Mouse (Mus musculus): ENCODE results near the gene Sept6. TPM values are rescaled to one million over a fixed set of nuclear protein-coding genes. Genes with fewer than 3 reads are reported as not detected.

Gene Sept6
- polyA plus RNA-seq, 1 experiment = 45.0 TPM

DNA sequence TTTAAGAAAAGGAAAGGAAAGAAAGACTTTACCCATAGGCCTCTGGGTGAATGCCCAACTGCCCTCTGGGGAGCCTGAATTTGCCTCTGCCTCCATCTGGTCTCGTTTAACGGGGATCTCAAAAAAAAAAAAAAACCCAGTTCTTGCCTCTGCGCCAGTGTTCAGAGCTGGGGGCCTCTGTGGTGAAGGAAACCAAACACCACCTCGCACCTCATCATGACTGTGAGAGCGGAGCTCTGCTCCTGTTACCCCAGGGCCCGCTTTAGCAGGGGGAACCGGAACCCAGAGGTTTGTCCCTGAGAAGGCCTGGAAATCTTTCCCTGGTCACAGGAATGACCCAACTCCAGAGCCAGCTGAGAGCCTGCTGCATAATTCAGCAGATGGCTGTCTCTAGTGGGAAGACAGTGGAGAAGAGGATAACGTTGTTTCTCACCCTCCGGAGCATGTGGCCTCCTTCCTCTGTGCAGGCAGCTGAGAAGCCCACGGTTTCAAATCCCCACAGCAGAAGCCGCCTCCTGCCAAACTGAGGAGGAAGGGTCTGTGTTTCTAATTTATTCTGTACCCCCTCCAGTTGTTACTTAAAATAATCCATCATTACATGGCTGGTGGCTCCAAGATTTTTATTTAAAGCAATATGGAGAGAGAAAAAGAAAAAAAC lies 7.8 kb downstream of the Sept6 start:
- WGBS = 36% methylated on average over 11 of the region's 11 CpGs
- peak overlapping the region; percentile 86 for H3K27ac ChIP-seq (ENCODE audit: insufficient read depth, low read length)
- no peak for TF ChIP-seq CTCF (IDR thresholded peaks at IDR 0.05; ENCODE audit: extremely low read depth, insufficient read depth, insufficient read length, insufficient replicate concordance)
- TF ChIP-seq POLR2A (IDR thresholded peaks at IDR 0.05; ENCODE audit: low read depth, low read length) = no peak
- peaks cover 29% of the 10 kb centered on the region for H3K4me1 ChIP-seq (ENCODE audit: control insufficient read depth, insufficient read depth, insufficient read length)
- H3K4me3 ChIP-seq (ENCODE audit: extremely low read depth, insufficient read depth, insufficient read length) = no peak overlapping the region; the same call in 1 of the 2 replicates
- peak in 1 of 2 experiments; percentile 5 for DNase-seq (ENCODE audit: low read depth in 1 of 2, low spot score in 2 of 2)
- H3K36me3 ChIP-seq (ENCODE audit: control insufficient read depth, insufficient read depth, low read length) = no peaks in the 10 kb centered on the region
- H3K27me3 ChIP-seq (ENCODE audit: control insufficient read depth, insufficient read depth, low read length) = no peaks in the 10 kb centered on the region

- WGBS = 44% methylated on average over 8 of the region's 8 CpGs
- Histone ChIP-seq H3K27ac (ENCODE audit: insufficient read depth, low read length) (peak overlapping the region; percentile 86), H3K4me3 (ENCODE audit: extremely low read depth, insufficient read depth, insufficient read length) (0 out of 2 replicates have a peak overlapping the region, but pooled peaks have one; percentile 5), H3K4me1 (ENCODE audit: control insufficient read depth, insufficient read depth, insufficient read length) (peaks cover 29% of the 10 kb centered on the region), H3K27me3 (ENCODE audit: control insufficient read depth, insufficient read depth, low read length) (no peaks in the 10 kb centered on the region), H3K36me3 (ENCODE audit: control insufficient read depth, insufficient read depth, low read length) (no peaks in the 10 kb centered on the region)
- DNase-seq (ENCODE audit: low read depth in 1 of 2, low spot score in 2 of 2) = peak in 1 of 2 experiments; percentile 5
- TF ChIP-seq CTCF (IDR thresholded peaks at IDR 0.05; ENCODE audit: extremely low read depth, insufficient read depth, insufficient read length, insufficient replicate concordance) (no peak), POLR2A (IDR thresholded peaks at IDR 0.05; ENCODE audit: low read depth, low read length) (no peak)
Measured at GRCm38 (mm10) chrX:36982892-36983653, 8.5 kb downstream of the Sept6 start.

DNA sequence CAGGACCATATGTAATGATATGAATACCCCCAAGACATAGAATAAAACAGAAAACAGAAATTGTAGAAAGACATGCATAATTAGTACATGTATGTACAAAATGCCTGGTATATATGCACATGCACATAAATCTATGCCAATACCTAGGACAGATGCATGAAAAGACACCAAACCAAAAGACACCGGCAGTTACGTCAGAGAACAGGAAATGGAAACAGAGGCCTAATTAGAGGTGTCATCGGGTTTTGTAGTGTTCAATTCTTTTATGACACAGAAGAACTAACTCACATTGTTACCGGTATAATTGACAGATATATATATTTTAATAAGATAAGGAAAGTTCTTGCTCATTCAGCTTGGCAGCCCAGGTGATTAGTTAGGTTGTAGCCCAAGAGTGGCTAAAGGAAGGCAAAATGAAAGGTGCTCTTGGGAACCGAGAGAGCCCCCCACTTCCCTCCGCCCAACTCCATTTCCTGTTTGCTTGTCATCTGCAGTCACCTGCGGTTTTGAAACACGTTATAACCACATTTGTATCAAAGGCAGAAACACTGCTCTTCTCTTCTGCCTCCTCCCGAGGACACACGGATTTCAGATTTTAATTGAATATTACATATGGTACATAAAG lies 10.9 kb downstream of the Sept6 start:
- Histone ChIP-seq H3K4me1 (ENCODE audit: control insufficient read depth, insufficient read depth, insufficient read length) (peaks cover 21% of the 10 kb centered on the region), H3K4me3 (ENCODE audit: extremely low read depth, insufficient read depth, insufficient read length) (peak overlapping the region; percentile 47; the same call in 1 of the 2 replicates), H3K27ac (ENCODE audit: insufficient read depth, low read length) (peak overlapping the region; percentile 98), H3K27me3 (ENCODE audit: control insufficient read depth, insufficient read depth, low read length) (no peaks in the 10 kb centered on the region), H3K36me3 (ENCODE audit: control insufficient read depth, insufficient read depth, low read length) (no peaks in the 10 kb centered on the region)
- peak; percentile 63 to 73 for DNase-seq (ENCODE audit: low read depth in 1 of 2, low spot score in 2 of 2)
- 41% methylated on average over 10 of the region's 10 CpGs for WGBS
- TF ChIP-seq POLR2A (IDR thresholded peaks at IDR 0.05; ENCODE audit: low read depth, low read length) (peak; percentile 21), CTCF (IDR thresholded peaks at IDR 0.05; ENCODE audit: extremely low read depth, insufficient read depth, insufficient read length, insufficient replicate concordance) (no peak)

DNA sequence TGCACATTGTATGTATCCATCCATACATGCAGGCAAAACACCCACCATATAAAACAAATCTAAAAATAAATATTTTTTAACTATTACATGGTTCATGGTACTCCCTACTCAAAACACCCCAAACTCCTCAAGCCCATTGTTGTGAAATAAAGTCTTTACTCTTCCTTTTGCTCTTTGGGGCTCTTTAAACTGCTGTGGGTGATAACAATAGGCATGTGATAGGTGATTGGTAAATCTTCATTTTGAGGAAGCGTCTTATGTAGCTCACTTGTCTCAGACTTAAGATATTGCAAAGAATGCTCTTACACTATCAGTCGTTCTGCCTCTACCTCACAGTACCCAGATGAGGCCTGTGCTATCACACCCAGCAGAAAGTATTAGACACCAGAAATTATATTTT lies 13.7 kb downstream of the Sept6 start:
- Histone ChIP-seq H3K27me3 (ENCODE audit: control insufficient read depth, insufficient read depth, low read length) (no peaks in the 10 kb centered on the region), H3K4me3 (ENCODE audit: extremely low read depth, insufficient read depth, insufficient read length) (no peak overlapping the region), H3K4me1 (ENCODE audit: control insufficient read depth, insufficient read depth, insufficient read length) (peaks cover 5% of the 10 kb centered on the region), H3K36me3 (ENCODE audit: control insufficient read depth, insufficient read depth, low read length) (peaks cover 3% of the 10 kb centered on the region; the same call in 1 of the 2 replicates), H3K27ac (ENCODE audit: insufficient read depth, low read length) (no peak overlapping the region)
- WGBS = 76% methylated on average over 2 of the region's 2 CpGs
- no peak for DNase-seq (ENCODE audit: low read depth in 1 of 2, low spot score in 2 of 2)
- TF ChIP-seq CTCF (IDR thresholded peaks at IDR 0.05; ENCODE audit: extremely low read depth, insufficient read depth, insufficient read length, insufficient replicate concordance) (no peak), POLR2A (IDR thresholded peaks at IDR 0.05; ENCODE audit: low read depth, low read length) (no peak)

GRCm38 (mm10) chrX:36976980-36977379 lies 14.6 kb downstream of the Sept6 start:
- DNase-seq (ENCODE audit: low read depth in 1 of 2, low spot score in 2 of 2) = no peak
- Histone ChIP-seq H3K27me3 (ENCODE audit: control insufficient read depth, insufficient read depth, low read length) (no peaks in the 10 kb centered on the region), H3K27ac (ENCODE audit: insufficient read depth, low read length) (no peak overlapping the region), H3K4me3 (ENCODE audit: extremely low read depth, insufficient read depth, insufficient read length) (no peak overlapping the region), H3K4me1 (ENCODE audit: control insufficient read depth, insufficient read depth, insufficient read length) (peaks cover 5% of the 10 kb centered on the region), H3K36me3 (ENCODE audit: control insufficient read depth, insufficient read depth, low read length) (peaks cover 3% of the 10 kb centered on the region; the same call in 1 of the 2 replicates)
- TF ChIP-seq POLR2A (IDR thresholded peaks at IDR 0.05; ENCODE audit: low read depth, low read length) (no peak), CTCF (IDR thresholded peaks at IDR 0.05; ENCODE audit: extremely low read depth, insufficient read depth, insufficient read length, insufficient replicate concordance) (no peak)
- WGBS = 89% methylated on average over 7 of the region's 7 CpGs

DNA sequence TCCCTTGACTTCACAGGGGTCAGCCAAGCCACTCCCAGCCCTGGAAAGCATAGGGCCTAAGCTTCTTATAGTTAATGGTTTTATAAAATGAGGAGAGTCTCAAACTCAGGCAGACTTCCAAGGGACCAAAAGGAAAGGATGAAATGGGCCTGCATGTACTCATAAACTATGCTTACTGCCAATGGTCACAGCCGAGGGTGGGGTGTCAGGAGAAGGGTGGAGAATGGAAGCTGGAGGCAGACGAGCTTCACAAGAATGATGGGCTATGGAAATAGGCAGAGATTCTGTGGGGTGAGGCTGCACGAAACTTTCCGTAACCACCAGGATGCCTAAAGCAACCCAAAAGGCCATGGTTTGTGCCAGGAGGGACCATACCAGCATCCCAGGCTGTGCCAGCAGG lies 15.3 kb downstream of the Sept6 start:
- no peaks in the 10 kb centered on the region for H3K27me3 ChIP-seq (ENCODE audit: control insufficient read depth, insufficient read depth, low read length)
- no peak overlapping the region for H3K4me3 ChIP-seq (ENCODE audit: extremely low read depth, insufficient read depth, insufficient read length)
- DNase-seq (ENCODE audit: low read depth in 1 of 2, low spot score in 2 of 2) = no peak
- no peak for TF ChIP-seq POLR2A (IDR thresholded peaks at IDR 0.05; ENCODE audit: low read depth, low read length)
- TF ChIP-seq CTCF (IDR thresholded peaks at IDR 0.05; ENCODE audit: extremely low read depth, insufficient read depth, insufficient read length, insufficient replicate concordance) = no peak
- peaks cover 5% of the 10 kb centered on the region for H3K4me1 ChIP-seq (ENCODE audit: control insufficient read depth, insufficient read depth, insufficient read length)
- 86% methylated on average over 4 of the region's 4 CpGs for WGBS
- no peak overlapping the region for H3K27ac ChIP-seq (ENCODE audit: insufficient read depth, low read length)
- peaks cover 4% of the 10 kb centered on the region for H3K36me3 ChIP-seq (ENCODE audit: control insufficient read depth, insufficient read depth, low read length)

All from spleen, adult 2 months (tissue).